Mouse (Mus musculus) embryo, embryonic 10 days (tissue): ENCODE measurements at regions not wholly inside any gene's neighbourhood (a gene's known extent, or its start where the extent isn't known, plus 50 kb on each side); places are given as distances from the start of the nearest gene placed in this dataset.

Experiments used
- DNase-seq: peaks from one replicate; pipeline ENCODE4 v3.0.0-alpha.2; 2015; ENCODE audit warnings: low spot score

DNA sequence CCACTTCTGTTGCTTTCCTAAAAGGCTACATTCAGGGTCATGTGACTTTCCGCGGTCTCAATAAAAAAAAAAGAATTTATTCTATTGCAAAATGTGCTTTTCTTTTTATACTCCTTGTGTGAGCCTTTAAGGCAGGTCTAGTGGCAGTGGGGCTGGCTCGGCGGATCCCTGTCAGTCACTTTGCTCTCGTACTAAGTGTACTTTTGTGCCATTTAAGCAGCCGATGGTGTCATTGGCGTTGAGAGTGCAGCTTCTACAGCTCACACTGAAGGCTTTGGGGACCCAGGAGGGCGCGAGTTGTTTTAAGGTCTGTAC, 313.1 kb downstream of the Mtx2 start:
- peak; percentile 42 for DNase-seq

DNA sequence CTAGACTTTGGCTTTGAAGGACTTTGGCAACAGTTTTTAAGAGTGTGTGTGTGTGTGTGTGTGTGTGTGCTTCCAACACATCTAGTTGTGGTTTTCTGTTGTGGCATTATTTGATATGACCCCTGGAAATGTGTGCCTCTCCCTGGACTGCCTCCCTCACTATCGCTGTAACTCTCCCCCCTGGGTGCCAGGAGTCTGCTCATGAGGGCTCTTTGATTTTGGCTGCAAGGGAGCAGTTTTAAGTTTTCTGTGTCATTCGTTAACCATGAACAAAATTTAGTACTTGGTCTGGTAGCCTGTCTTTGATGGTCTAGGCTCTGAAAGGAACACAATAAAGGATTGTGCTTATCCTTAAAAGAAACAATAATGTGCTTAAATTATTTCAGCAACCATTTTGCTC, 313.9 kb downstream of the Mtx2 start:
- DNase-seq, result no peak

DNA sequence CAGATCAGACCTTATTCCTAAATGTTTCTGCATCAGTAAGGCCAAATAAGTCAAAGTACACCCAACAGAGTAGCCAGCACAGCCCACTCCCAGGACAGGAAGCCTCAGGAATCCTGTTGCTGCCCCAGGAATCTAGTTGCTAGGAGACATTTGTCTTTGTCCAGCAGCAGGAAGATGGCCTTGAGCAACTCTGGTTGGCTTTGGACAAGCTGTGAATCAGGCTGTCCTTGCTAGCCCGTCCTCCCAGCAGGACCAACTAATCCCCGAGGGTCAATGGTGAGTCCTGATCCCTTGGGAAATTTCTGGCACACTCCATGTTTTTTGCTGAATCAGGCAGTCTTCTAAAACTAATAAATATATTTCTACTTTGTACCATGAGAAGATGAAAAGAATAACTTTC, 317.1 kb downstream of the Mtx2 start:
- DNase-seq, result peak; percentile 60

DNA sequence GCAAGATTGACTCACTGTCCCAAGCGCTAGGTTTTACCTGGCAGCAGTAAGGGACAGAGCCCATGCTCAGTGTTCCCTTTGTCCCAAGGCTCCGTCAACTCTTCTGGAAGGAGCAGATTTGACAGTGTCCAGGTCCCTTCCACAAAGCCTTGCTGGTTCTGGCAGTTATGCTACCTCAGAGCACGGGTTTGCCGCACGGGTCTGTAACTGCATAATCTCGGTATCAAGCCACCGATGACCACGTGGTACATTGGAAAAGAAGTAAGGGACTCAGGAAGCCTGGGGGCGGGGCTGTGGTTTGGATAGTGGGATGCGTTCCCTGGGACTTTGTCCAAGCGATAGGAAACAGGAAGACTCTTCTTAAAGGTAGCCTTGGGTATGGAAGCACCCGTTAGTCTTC, 319.3 kb downstream of the Mtx2 start:
- DNase-seq, result no peak

DNA sequence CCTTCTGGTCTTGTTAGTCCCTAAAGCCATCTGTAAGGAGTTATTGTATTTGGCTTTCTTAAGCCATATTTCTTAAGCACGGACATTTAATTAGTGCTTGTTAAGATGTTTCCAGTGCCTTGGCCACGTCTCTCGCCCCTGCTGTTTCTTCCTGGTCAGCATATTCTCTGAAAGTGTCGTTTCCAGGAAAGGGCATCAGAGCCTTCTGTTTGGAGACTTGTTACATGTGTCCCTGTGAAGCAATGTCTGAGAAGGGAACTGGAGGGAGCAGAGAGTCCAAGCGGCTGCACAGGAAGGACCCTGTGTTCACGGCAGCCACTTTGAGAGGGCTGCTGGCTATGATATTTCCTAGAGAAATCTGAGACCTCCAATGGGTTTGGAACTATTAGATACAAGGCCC, 320.7 kb downstream of the Mtx2 start:
- DNase-seq, result no peak

DNA sequence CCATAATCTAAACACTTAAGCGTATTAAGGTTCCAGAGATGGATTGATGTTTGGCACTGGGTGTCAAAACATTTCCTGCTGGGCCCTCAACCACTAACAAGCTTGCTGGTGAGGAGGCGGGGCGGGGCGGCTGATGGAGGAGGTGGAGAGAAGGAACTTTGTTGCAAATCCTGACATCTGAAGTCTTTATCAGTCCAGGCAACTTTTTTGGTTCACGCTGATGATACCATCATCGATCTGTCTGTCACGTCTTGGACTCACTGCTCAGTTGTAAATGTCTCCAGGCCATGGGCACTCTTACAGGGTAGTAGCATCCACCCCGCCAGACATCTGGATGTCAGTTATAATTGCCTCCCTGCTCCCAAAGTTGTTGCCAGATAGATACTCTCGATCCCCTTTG, 321.8 kb downstream of the Mtx2 start:
- peak; percentile 31 for DNase-seq

DNA sequence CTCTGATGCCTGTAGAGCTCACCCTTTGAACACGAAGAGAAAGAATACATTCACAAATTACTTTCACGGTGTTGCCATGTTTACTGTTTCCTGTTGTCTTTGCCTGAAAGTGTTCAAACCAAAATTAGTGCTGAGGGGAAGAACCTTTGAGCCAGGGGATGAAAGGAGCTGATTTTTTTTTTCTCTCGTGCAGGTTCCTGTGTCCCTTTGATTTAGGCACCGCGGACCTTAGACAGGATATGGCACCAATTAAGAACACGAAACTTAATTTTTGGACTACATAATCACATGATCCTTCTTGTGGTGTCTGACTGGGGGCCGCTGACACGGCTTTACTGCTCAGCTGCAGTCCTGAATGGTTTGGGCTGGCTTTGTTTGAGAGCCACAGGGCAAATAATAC, 322.4 kb downstream of the Mtx2 start:
- DNase-seq, result peak; percentile 26

DNA sequence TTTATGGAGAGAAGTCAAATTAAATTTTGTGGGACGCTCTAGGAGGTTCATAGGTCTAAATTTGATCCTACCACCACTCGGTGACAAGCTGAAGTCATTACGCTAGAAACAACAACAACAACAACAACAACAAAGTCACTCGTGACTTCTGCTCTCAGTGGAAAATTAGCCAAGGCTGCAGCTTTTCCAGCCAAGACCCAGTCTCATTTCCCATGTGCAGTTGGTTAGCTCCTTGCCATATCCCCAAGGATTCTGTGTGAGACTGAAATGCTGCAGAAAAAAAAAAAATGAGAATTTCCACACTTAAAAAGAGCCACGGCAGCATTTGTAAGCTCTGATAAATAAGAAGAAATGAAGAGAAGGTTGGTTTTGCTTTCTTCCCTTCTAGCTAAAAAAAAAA, 323.4 kb downstream of the Mtx2 start:
- no peak for DNase-seq

DNA sequence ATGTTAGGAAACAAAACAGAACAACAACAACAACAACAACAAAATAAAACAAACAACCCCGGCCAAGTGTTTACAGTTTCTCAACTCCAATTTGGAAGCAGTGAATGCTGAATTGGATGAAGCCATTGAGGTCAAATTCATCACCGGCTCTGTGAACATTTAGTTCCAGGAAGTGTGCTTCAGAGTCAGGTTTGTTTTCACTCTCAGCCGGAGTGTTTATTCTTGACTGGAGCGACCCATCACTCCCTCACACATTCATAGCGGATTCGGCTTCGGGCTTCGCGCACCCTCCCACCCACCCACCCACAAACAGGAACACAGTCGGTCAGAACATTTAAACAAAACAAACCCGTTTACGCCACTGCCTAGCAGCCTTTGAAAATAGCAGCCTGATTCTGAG, 324.0 kb downstream of the Mtx2 start:
- peak; percentile 33 for DNase-seq

DNA sequence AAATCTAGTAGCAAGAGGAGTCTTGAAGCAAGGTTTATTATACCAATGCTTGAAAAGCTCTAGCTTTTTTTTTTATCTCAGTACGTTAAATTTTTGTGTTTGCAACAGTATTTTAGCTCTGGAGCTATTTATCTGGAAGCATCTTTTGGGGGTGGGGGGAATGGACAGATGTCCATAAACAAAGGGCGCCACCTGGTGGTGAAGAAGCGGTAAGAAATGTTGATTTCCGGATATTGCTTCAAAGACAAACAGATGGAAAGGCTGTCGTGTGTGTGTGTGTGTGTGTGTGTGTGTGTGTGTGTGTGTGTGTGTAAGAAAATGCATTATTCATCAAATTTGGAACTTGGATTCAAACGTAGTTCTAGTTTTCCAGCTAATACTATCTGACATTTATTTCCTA, 325.4 kb downstream of the Mtx2 start:
- DNase-seq, result peak; percentile 81

DNA sequence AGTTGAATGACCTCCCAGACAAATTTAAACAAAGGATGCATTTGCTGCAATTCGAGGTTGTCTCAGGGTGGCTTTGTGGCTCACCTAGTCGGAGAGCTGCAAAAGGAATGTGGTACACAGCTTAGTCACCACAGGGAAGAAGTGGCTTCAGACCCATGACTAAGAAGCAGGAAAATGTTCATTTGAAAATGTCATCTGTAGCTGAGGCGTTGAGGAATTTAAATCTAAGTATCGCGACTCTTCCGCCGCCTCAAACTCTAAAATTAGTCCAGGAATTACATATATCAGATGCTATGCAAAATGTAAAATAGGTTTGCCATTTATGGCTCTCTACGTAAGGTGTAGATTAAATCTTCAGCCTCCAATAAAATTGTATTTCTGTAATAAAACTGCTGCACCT, 325.9 kb downstream of the Mtx2 start:
- no peak for DNase-seq

DNA sequence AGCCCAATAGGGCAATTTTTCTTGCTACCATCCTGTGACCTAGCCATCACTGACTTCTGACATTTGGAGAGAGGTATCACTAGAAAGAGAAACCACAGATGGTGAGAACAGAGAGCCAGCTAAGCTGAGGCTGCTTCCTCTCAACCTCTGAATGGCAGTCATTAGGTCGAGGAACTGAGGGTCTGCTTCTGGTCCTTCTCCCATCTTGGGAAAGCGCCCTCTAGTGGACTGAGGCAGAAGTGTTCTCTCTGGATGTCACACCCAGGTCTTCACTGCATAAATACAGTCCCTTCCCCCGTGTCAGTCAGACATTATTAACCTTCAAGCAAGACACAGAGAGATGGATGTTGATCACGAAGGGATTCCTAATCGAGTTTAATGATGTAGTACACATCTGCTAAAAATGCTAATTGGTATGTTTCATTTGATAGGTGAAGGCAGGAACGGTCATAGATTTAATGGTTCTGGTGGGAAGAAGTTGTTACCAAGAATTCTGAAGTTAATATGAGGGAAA, 326.9 kb downstream of the Mtx2 start:
- peak; percentile 81 for DNase-seq

DNA sequence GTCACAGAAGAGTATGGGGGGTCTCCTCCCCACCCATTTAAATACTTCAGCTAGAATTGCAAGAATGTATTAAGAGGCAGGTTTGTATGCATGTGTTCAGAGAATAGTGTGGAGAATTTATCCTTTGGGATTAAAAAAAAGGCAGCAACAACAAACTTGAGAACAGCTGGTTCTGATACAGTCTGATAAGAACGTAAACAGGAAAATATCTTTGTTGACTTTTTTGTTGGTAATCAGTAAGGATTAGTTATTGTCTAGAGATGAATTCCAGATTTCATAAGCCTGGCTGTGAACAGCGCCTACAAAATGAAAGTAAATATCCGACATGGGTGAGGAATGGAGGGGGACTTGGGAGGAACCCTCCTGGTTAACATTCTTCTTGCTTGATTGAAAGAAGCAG, 328.8 kb downstream of the Mtx2 start:
- no peak for DNase-seq

DNA sequence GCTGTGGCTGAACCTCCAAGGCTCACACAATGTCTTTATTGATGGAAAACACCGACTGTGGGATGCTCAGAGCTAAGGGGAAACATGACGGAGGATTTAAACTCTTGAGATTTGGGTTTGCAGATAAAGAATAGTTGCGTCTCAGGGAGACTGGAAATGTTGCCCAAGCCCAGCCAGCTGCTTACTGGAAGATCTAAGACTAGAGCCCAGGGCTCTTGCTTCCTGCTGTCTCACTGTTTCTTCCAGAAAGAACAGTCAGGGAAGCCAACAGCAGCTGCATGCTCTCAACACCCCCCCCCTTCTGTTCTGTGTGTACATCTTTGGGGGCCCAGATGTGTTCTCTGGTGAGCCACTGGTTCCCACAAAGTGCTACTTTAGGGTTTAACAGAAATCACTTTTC, 333.0 kb downstream of the Mtx2 start:
- DNase-seq, result no peak

DNA sequence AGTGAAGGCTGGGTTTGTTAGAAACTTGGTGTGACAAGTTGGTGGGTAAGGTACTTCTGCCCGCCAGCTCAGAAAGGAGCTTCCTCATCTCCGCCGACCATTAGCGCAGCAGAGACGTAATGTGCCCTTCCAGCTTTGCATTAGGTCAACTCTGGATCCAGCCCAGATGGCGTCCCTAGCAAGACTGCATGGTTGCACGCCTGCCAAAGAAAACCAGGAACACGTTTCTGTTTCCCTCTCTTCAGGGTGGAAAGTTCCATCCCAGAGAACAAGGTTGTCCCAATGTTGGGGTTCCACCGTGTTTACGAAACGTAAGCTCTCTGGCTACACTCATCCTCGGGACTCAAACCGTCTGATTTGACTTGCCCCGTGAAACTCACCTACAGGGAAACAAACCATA, 335.5 kb downstream of the Mtx2 start:
- DNase-seq, result no peak

DNA sequence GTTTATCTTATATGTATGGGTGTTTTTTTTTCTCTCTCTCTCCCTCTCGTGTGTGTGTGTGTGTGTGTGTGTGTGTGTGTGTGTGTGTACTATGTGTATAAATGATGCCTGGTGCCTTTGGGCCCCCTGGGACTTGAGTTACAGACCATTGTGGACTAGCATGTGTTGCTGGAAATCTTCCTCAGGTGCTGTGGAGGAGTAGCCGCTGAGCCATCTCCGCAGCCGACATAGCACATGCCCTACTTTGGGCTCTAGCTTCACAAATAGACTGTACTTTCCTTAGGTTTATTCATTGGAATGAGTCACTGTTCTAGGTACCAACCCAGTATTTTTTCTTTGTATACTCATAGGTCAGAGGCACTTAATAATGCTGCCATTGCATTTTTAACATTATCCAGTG, 339.4 kb downstream of the Mtx2 start:
- no peak for DNase-seq

DNA sequence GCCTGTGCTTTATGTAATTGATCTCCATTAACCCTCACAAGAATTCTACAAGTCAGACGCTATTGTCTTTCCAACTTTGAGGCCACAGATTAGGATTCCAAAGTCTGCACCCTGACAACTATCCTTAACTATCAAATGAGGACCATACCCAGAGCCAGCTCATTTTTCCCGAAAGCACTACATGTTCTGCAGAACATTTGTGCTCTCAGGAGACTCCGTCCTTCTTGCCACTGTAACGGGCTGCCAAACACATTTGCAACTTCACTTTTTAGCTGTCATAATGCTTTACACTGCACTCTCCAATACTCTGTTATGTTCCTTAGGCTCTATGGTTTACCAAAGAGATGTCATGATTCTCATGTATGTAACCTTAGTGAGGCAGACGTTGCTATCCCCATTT, 350.7 kb downstream of the Mtx2 start:
- DNase-seq, result no peak

DNA sequence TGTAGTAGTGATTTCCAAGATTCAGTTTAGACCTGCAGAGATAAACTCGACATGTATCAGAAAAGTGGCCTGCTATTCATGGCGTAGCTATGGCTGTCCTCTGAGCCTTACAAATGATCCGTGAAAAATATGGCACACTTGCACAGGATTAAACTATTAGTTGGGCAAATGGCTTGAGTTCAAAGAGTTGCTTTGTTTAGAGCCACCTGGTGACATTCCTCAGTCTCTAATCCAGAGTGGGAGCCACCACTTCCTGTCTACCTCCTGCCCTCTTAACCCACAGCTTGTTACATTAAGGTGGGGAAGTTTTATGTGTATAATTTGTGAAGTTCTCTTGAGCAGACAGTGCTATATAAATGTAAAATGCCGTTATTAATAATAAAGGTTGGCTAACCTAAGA, 357.7 kb downstream of the Mtx2 start:
- DNase-seq, result no peak

DNA sequence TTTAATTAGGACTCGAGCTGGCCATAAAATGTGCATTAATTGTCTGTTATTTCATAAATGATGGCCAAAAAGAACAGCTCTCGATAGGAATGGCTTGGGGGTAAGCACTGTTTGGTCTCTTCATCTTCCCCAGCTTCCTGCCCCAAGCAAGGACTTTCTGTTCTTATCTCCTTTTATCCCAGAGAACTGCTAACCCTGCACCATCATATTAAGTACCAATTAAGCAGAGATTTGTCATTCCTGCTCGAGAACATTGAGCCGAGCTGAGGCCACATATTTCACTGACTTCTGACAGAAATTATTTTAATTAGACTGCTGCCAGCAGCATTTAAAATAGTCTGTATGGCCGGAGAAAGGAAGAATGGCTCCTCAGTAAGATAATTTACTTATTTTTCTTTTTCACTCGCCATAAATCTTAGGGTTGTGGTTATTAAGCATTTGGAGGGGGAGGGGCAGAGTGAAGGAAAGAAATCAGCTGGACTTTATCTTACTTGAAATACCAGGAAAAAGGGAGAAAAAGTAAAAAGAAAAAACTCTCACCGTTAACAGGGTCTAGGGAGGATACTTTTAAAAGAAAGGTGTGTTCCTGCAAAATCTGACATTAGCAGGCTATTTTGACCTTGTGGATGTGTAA, 377.1 kb downstream of the Mtx2 start:
- DNase-seq, result no peak

DNA sequence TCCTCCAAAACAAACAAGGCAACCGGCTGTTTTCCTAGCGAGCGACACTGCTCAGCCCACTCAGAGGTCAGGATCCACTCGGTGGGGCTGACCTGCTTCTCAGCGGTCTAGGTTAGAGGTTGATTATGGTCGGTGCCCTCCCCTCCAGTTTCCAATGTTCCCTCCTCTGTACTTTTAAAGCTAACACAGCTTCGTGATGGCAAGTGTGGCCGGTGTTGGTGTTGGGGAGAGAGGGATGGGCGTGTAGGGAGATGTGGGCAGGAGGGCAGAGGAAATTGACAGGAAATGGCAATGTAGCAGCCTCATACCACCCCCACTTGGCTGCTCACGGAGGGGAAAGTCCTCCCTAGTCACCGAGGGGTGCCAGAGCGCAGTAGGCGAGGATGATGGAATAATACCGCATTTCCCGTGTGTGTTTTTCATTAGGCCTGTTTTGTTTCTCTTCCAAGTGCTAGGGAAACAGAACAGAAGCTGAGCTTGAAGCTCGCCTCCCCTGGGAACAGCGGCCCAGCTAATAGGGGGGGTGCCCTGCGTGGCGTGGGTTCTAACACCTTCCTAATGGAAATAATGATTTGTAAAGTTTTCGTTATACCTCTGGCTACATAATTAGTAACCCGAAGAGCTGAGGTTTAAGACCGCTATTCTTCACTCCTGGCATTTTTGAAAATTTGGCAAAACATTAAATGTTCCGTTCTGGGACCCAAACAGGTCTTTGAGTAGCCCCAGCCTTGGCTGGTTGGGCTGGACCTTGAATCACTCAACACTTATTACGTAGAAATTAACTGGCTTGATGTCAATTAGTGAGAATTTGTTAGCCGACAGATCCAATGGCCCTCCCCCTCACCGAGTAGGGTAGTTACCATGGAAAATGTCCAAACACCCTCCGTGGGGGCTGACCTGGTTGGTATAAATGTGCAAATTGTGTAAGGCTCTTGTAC, 383.5 kb downstream of the Mtx2 start:
- DNase-seq, result peak; percentile 39

DNA sequence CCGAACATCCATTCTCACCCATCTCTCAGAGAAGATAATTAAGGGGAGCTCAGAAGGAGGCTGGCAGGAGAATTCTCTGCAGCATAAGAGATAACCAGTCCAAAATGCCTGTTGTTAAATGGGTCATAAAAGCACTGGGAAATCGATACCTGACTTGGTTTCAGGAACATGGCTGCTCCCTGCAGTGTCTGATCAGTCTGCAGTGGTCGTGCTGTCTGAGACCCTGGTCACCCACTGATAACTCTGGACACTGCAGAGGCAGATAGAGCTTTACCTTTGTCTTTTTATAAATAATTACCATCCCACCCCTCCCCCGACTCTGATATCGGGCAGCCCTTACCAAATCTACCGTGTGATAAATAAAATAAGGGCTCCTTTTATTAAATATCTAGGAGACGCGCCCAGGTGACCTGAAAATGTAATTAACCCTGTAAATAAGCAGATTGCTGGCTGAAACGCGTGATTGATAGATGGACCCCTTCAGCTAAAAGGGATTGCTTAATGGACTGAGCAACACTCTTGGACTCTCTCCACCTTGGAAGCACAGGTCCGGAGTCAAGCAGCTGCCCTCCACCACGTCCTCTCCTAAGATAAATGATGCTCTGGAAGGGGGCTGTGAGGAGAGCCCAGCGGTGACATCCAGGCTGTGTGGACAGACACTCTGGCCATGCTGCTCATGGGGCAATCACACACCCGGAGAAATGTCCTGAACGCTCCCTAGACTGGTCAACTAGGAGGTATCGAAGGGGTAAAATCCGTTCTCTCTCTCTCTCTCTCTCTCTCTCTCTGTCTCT, 384.4 kb downstream of the Mtx2 start:
- DNase-seq, result no peak

DNA sequence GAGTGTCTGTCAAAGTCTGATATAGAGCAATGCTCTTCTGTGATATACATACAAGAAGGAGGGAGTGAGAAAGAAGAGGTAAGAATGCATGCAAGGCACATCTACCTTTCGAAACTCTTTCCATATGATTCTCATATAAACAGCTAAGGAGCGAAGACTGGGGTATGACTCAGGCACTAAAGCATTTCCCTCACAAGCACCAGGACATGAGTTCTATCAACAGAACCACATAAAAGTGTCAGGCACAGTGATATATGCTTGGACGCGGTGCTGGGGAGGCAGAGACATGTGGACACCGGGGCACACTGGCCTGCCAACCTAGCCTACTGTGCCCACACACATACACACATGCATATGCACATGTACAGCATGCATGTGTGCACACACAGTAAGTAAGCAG, 391.3 kb downstream of the Mtx2 start:
- DNase-seq, result no peak
